Mouse (Mus musculus) heart, adult 8-10 months (tissue): ENCODE results near the gene Gria3. TPM values are rescaled to one million over a fixed set of nuclear protein-coding genes. Genes with fewer than 3 reads are reported as not detected.

Experiments used
- DNase-seq: peaks from one replicate; pipeline ENCODE4 v3.0.0; 2022; ENCODE audit warnings: low spot score
- microRNA-seq: library from miRNA; unstranded; fragments of <30 nt; microRNA quantifications from one replicate; pipeline ENCODE4 v1.2.0, GENCODE M21; 2022
- total RNA-seq, 4 experiments: library from RNA; stranded (reverse); gene quantifications; 2 replicates each; pipeline ENCODE4 v1.2.4; 2022

Gria3 gene
- total RNA-seq, 4 experiments from 2014 or later: 1.5 to 2.0 (median 1.7) TPM

DNA sequence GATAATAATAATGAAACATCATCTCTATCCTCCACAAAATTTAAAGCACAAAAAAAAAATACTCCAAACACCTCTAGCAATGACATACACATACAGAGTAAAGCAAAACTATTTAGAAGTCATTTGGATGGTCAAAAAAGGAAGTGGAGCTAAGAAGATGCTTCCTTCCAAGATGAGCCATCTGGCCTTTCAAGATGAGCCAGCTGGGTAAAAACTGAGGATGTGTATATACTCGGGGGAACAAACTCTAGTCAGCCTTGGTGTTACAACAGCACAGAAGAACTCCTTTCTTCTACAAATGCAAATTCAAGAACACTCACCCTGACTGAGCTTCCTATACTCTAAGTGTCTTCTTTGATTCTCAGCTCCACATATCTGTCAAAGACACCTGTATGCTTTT lies 172.4 kb downstream of the Gria3 start:
- no peak for DNase-seq

DNA sequence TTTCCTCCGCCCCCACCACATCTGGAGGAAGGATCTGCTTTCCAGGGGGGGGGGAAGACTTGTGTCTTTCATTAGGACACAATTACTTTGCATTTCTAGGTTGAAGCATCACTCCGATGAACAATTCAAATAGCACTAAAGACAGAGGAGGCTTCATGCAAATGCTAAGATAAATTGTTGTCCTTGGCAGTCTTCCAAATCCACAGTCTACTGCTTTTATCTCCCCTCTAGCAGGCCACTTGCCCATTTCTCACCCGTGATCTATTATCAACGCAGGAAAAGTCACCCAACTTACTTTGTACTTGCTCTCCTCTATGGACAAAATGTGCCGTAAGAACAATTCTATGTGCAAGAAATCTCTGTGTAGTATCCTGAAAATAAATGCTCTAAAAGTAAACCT lies 178.1 kb downstream of the Gria3 start:
- no peak for DNase-seq

DNA sequence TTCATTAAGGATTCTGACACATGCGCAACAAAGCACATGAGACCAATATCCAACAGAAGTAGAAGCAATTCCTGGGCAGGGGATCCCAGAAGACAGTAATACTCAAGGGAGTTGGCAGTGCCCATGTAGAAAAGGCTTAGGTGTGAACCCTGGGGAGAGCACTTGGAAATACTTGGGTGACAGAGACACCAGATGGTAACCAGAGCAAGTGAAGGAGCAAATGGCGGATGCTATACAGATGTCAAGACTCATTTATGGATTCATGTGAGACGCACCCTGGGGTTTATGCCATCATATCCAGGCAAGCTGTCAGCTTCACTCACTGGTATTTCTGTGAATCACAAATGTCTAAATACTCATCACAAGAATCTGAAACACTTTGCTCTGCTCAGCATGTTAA lies 187.0 kb downstream of the Gria3 start:
- no peak for DNase-seq

GRCm38 (mm10) chrX:41607181-41607580 lies 206.5 kb downstream of the Gria3 start:
- DNase-seq: no peak

DNA sequence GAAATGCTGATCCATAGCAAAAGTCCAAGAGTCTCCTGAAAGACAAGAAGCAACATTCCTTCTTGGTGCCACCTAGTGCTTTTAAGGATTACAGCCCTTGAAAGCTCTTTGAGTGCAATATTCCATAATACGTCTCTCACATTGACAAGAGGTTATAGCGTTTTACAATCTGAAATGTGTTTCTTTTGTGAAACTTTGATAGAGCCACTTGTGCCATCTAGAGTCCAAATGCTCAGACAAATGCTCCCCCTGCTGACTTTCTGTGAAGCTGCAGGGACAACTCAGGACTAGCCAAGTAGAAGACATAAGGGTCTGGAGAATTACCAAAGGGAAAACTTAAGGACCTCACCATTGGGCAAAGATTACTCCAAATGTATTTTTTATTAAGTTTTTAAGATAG lies 214.3 kb downstream of the Gria3 start:
- no peak for DNase-seq

DNA sequence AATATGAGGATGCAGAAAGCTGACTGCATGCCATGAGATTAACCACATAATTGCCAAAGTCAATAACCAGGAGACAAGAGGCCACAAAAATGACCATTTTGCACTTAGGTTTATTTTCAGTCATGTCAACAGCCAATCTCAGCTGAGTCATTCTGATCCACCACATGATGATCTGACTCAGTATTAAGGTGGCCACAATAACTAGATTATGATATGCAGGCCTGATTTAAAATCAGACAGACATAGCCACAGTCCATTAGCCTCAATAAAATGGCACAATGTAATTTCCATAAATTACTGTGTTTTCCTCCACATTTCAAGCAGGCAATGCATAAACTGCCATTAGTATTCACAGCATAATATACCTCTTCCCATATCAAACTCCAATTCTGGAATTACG lies 216.3 kb downstream of the Gria3 start:
- no peak for DNase-seq

- DNase-seq: no peak
Measured at GRCm38 (mm10) chrX:41618396-41618795, 217.7 kb downstream of the Gria3 start.

DNA sequence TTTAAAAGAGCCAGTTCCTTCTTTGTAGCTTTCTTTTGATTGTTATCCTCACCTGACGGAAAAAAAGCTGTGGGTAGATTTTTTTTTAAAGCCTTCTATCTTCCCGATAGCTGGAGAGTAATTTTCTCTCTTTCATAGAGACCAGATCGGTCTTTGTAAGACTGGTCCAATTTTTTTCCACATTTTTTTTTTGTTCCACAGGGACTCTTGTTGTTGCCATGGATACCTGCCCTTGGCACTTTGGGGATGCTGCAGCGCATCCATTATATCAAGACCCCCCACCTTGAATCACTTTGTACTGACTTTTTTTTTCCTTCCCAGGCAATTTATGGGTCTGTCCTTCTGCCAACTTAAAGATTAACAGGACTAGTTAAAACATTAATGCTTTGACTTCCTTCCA lies 232.9 kb downstream of the Gria3 start:
- no peak for DNase-seq

DNA sequence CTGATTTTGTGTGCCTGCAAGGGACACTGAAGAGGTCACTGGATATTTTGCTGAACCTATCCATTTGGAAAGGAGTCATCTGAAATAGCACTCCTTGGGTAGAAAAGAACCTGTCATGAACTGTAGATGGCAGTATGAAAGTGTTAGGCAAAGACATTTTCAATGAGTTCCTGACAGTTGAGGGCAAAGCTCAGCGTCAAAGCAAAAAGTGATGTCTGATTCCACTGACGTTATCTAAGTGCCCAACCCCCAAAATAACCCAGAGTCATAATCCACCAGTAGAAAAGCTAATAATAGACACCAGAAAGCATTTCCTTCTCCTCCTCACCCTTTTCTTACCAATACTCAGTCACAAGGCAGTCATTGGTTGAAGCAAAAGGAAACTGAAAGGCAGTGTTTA lies 244.3 kb downstream of the Gria3 start:
- no peak for DNase-seq

DNA sequence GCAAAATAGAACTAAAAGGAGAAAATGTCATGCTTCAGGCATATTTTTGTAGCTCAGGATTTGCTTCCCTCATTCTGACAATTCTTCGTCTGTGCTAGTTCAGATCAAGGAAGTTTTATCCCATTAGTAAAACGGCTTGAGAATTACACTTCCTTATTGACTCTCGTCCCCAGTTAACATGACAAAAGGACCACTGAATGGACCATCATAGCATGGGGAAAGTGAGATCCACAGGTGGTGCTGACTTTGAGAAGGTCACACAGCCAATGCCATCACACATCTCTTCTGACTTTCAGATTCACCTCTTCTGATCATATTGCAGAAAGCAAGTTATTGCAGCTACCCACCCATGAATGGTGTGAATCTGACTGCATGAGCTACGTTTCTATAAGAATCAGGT lies 257.1 kb downstream of the Gria3 start:
- DNase-seq: no peak

DNA sequence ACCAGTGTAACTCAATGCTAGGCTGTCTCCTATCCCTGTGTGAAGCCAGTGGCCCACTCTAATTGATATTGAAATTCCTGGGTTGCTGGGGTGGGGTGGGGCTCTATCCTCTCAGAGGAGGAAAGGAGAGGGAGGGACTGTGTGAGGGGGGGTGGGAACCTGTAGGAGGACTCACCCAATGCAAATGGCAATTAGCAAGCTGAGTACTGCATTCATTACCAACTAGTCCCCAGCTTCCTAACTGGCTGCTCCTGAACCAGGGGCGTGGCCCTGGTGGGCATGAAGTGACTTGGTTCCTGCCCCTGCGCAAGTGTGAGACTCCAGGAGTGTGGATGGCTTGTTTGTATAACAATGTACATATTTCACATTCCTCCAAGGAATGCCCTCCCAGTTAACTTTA lies 288.2 kb downstream of the Gria3 start:
- DNase-seq: no peak

- no peak for DNase-seq
Measured at GRCm38 (mm10) chrX:41692076-41692475, 291.4 kb downstream of the Gria3 start.

Small RNAs within 50 kb of the gene (microRNA-seq; reads per million reads assigned to microRNA genes)
- gene Gm22413: not detected
